Mouse (Mus musculus) hindbrain, embryonic 16.5 days (tissue): ENCODE data around the gene Man1c1. TPM values are rescaled to one million over a fixed set of nuclear protein-coding genes. Genes with fewer than 3 reads are reported as not detected.

Experiments used
- ATAC-seq: fragments of 200-750 bp; cut with Nextera tagmentation; 2 replicates; pipeline ENCODE4 v1.8.0; 2017; ENCODE audit warnings: moderate TSS enrichment, moderate library complexity
- H3K27ac ChIP-seq: fragments of 300-500 bp; sonication (generic); 2 replicates; pipeline ENCODE4 v1.5.1; 2014; ENCODE audit warnings: low read depth, mild to moderate bottlenecking, control low read depth, low read length, moderate library complexity
- H3K27me3 ChIP-seq: fragments of 300-500 bp; sonication (generic); replicated peaks from 2 replicates; pipeline ENCODE4 v1.6.1; 2014; ENCODE audit warnings: low read length; ENCODE audit not compliant: control insufficient read depth, insufficient read depth
- H3K36me3 ChIP-seq: fragments of 300-500 bp; sonication (generic); 2 replicates; pipeline ENCODE4 v1.6.1; 2014; ENCODE audit warnings: mild to moderate bottlenecking, low read length, moderate library complexity, mixed read lengths; ENCODE audit not compliant: control insufficient read depth, insufficient read depth
- H3K4me1 ChIP-seq: fragments of 300-500 bp; sonication (generic); 2 replicates; pipeline ENCODE4 v1.6.1; 2014; ENCODE audit warnings: low read depth, low read length; ENCODE audit not compliant: control insufficient read depth, insufficient read depth
- H3K4me2 ChIP-seq: fragments of 300-500 bp; sonication (generic); 2 replicates; pipeline ENCODE4 v1.6.1; 2014; ENCODE audit warnings: mild to moderate bottlenecking, low read length, control low read depth, moderate library complexity
- H3K4me3 ChIP-seq: fragments of 300-500 bp; sonication (generic); 2 replicates; pipeline ENCODE4 v1.5.1; 2014; ENCODE audit warnings: mild to moderate bottlenecking, low read length, control low read depth, moderate library complexity
- H3K9ac ChIP-seq: fragments of 300-500 bp; sonication (generic); 2 replicates; pipeline ENCODE4 v1.6.1; 2014; ENCODE audit warnings: low read depth, mild to moderate bottlenecking, control low read depth, low read length, moderate library complexity
- H3K9me3 ChIP-seq: fragments of 300-500 bp; sonication (generic); 2 replicates; pipeline ENCODE4 v1.6.1; 2014; ENCODE audit warnings: mild to moderate bottlenecking, low read length, moderate library complexity; ENCODE audit not compliant: control insufficient read depth
- WGBS: fragments of 180-500 bp; shearing (Covaris S2); extraction: QIAGEN DNeasy Blood & Tissue Kit; methylation state at CpG from one replicate; pipeline ENCODE4 v1.1.7; 2014; 5-methylcytosine and 5-hydroxymethylcytosine counted together
- polyA plus RNA-seq: library from polyadenylated mRNA; unstranded; fragments of >200 nt; fragmentation: Nextera tagmentation; extraction: Ambion mirVana; gene quantifications from 2 replicates; pipeline ENCODE4 v1.2.1, GENCODE M21; 2015

Man1c1 gene
- polyA plus RNA-seq, 1 experiment from 2014 or later = 3.7 TPM

DNA sequence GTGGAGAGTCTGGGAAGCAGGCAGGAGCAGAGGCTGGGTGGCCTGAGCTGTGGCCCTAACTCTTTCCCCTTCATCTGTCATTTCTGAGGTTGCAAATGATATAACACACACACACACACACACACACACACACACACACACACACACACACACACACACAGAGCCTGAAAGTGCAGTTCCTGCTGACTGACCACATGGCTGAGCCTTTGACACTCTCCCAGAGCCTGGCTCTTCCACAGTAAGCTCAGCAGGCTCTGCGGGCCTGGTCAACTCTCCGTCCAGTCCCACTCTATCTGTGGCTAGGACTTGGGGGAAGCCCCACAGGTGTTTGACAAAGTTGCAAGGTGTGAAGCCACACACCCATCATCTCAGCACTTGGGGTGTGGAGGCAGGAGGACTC lies 126.8 kb downstream of the Man1c1 start:
- H3K4me3 ChIP-seq = no peak overlapping the region
- H3K27me3 ChIP-seq = no peaks in the 10 kb centered on the region
- H3K36me3 ChIP-seq = peaks cover 2% of the 10 kb centered on the region; the same call in 1 of the 2 replicates
- H3K9me3 ChIP-seq = no peaks in the 10 kb centered on the region
- WGBS = 69% methylated on average over 2 of the region's 2 CpGs
- no peak overlapping the region for H3K4me2 ChIP-seq
- ATAC-seq = no peak
- H3K4me1 ChIP-seq = peaks cover 31% of the 10 kb centered on the region
- no peak overlapping the region for H3K9ac ChIP-seq
- H3K27ac ChIP-seq = no peak overlapping the region

DNA sequence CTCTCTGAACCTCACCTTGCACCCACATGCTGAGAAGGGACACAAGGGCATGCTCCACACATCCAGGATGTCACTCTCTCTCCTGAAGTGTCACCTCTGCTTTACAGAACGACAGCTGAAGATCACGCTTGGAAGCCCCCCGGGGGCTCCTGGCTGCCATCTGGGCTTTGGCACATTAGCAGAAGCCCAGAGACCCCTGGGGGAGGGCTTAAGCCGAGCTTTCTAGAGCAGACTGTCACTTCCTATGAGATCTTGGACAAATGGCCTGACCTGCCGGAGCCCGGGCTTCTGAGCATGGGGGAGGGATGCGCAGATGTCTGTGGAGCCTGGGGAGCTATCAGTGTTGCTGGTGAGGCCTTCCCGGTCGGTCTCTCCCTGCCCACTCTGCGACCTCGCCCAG lies 128.6 kb downstream of the Man1c1 start:
- H3K27ac ChIP-seq = no peak overlapping the region; the same call in 1 of the 2 replicates
- H3K36me3 ChIP-seq = peaks cover 2% of the 10 kb centered on the region; the same call in 1 of the 2 replicates
- peaks cover 26% of the 10 kb centered on the region for H3K4me1 ChIP-seq
- no peaks in the 10 kb centered on the region for H3K27me3 ChIP-seq
- no peak overlapping the region for H3K4me2 ChIP-seq
- no peak overlapping the region for H3K4me3 ChIP-seq
- no peak overlapping the region; the same call in 1 of the 2 replicates for H3K9ac ChIP-seq
- ATAC-seq = no peak
- H3K9me3 ChIP-seq = no peaks in the 10 kb centered on the region
- 36% methylated on average over 11 of the region's 11 CpGs for WGBS

DNA sequence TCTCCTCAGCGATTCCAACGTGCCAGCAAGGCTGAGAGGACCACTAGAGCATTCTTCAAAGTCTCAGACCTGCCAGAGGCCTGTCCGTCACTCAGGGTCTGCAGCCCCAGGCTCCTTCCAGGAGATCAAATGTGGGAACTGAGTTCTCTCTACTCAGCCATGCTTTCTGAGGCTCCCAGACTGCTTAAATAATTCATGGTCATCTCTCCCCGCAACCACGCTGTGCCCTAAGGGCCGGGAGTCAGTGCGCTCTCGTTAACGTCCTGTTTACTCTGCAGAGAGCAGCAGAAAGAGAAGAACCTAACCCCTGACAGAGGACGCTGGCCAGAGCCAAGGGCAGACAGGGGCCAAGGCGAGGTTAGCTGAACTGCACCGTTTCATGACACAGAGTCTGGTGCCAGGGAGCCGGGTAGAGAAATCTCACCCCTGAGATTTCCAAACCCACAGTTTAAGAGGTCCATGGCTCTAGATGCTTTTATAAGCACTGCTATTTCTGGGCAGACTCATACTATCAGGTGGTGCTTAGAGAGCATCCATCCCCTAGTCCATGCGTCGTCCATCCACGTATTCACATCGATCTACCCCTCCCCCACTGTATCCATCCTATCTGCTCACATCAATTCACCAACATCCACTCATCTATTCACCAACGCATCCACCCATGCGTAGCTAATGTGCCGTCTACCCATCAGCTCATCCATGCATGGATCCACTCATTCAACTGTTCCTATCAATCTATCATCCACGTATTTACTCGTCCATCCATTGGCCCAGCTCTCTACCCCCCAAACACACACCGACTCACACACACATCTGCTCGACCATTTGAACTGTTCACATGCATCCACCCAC lies 131.4 kb downstream of the Man1c1 start:
- ATAC-seq = no peak
- Histone ChIP-seq H3K4me1 (peaks cover 12% of the 10 kb centered on the region; the same call in 1 of the 2 replicates), H3K9me3 (no peaks in the 10 kb centered on the region), H3K4me3 (no peak overlapping the region), H3K9ac (no peak overlapping the region), H3K36me3 (peaks cover 2% of the 10 kb centered on the region; the same call in 1 of the 2 replicates), H3K27ac (no peak overlapping the region), H3K27me3 (no peaks in the 10 kb centered on the region), H3K4me2 (no peak overlapping the region)
- 74% methylated on average over 24 of the region's 24 CpGs for WGBS

DNA sequence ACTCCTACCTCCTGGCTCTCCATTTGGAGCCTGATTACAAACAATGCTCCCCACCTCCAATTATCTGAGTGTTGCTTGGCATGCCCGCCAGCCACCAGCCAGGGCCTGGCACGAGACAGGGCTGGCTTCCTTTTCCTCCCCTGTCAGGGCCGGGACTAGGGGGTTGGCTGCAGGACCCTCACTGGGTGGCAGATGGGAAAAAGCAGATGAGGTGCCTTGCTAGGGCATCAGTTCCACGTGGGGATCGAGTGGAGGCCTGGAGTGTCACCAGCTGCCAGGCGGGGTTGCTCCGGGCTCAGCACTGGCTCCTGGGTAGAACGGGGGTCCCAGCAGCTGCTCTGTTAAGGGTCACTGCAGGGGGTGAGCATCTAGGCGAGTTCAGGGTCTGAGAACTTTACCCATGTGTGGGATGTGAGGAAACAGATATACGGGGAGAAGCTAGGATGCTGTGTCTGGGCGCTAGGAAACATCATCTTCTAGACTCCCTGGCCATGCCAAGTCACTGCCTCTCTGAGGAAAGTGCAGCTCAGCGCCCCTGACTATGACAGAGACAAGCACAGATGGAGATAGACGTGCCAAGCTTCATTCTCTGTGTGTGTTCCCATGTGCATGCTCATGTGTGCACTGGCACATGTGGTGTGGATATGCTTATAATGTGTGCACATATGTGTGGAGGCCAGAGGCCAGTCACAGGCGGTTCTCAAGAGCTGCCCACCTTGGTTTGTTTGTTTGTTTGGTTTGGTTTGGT lies 133.2 kb downstream of the Man1c1 start:
- peaks cover 2% of the 10 kb centered on the region; the same call in 1 of the 2 replicates for H3K36me3 ChIP-seq
- peak; percentile 34 for ATAC-seq
- H3K9ac ChIP-seq = no peak overlapping the region
- peaks cover 12% of the 10 kb centered on the region; the same call in 1 of the 2 replicates for H3K4me1 ChIP-seq
- no peak overlapping the region for H3K4me2 ChIP-seq
- H3K4me3 ChIP-seq = no peak overlapping the region
- H3K27ac ChIP-seq = peak overlapping the region; percentile 31; the same call in 1 of the 2 replicates
- no peaks in the 10 kb centered on the region for H3K9me3 ChIP-seq
- WGBS = 43% methylated on average over 14 of the region's 14 CpGs
- no peaks in the 10 kb centered on the region for H3K27me3 ChIP-seq

DNA sequence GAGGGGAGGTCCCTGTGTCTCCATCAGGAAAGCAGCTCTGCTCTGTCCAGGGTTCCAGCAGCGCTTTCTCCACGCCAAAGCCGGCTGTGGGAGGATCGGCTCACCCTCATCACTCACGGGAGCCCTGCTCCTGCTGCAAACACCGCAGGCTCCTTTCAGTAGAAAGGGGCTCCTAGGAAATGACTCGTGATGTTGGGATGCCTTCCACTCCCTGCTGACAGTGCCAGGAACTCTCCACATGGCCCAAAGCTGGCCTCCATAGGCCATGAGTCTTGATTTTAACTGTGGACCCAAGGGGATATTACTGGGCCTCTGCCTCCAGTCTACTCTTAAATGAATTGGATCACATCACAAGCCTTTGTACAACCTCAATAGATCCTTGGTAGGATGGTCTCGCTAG lies 134.3 kb downstream of the Man1c1 start:
- 69% methylated on average over 8 of the region's 8 CpGs for WGBS
- peaks cover 10% of the 10 kb centered on the region; the same call in 1 of the 2 replicates for H3K4me1 ChIP-seq
- no peaks in the 10 kb centered on the region for H3K27me3 ChIP-seq
- H3K36me3 ChIP-seq = 0 out of 2 replicates have a peak, but pooled peaks cover 3% of the 10 kb centered on the region
- no peak overlapping the region for H3K9ac ChIP-seq
- H3K9me3 ChIP-seq = no peaks in the 10 kb centered on the region
- ATAC-seq = no peak
- H3K4me2 ChIP-seq = no peak overlapping the region
- H3K27ac ChIP-seq = no peak overlapping the region; the same call in 1 of the 2 replicates
- no peak overlapping the region for H3K4me3 ChIP-seq

DNA sequence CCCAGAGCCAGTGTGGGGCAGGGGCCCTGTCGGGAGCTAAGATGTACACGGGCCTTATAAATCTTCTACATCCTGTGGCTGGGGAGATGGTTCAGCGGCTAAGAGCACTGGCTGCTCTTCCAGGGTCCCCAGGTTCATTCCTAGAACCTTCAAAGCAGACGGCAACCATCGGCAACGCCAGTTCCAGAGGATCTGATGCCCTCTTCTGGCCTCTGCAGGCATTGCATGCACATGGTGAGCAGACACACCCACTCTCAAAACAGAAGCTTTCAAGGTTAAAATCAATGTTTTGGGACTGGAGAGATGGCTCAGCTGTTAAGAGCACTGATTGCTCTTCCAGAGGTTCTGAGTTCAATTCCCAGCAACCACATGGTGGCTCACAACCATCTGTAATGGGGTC lies 134.9 kb downstream of the Man1c1 start:
- peaks cover 5% of the 10 kb centered on the region for H3K36me3 ChIP-seq
- H3K27ac ChIP-seq = no peak overlapping the region
- WGBS = 73% methylated on average over 6 of the region's 6 CpGs
- no peak overlapping the region for H3K9ac ChIP-seq
- ATAC-seq = no peak
- no peaks in the 10 kb centered on the region for H3K9me3 ChIP-seq
- no peak overlapping the region for H3K4me2 ChIP-seq
- H3K27me3 ChIP-seq = no peaks in the 10 kb centered on the region
- no peak overlapping the region for H3K4me3 ChIP-seq
- peaks cover 10% of the 10 kb centered on the region; the same call in 1 of the 2 replicates for H3K4me1 ChIP-seq

DNA sequence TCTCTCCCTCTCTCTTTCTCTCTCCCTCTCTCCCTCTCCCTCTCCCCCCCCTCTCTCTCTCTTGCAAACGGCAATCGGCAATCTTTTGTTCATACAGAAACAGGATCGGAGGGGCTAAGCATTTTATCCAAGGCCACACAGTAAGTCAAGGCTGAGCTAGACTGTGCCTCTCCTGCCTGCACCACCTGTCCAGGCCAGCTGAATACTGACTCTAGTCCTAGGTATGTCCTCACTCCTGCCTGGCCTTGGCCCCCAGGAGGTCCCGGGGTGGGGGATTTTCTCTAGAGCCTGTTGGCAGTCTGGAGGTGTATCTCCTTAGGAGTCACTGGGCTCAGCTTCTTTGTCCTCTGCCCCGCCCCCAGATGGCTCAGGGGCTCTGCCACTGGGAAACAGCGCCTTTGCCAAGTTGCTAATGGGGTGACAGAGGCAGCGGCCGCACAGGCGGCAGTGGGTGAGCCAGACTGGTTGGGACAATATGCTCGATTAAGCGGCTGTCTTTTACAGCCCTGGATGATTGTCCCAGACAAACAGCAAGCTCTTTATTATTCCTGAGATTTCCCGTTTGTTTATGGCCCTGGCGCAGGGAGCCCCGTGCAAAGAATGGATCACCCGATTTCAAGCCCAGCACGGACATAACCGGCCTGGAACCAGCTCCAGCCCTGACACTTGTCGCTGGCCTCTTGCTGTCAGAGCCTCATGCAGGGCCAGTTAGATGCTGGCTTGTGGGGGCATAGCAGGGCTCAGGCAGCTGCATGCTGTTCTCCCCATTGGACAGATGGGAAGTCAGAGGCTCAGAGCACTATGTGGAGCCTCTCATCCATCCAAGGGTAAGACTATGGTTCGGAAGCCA lies 136.5 kb downstream of the Man1c1 start:
- WGBS = 20% methylated on average over 19 of the region's 19 CpGs
- Histone ChIP-seq H3K9ac (peak overlapping the region; percentile 27), H3K4me3 (no peak overlapping the region), H3K4me1 (peaks cover 10% of the 10 kb centered on the region; the same call in 1 of the 2 replicates), H3K4me2 (no peak overlapping the region), H3K27ac (peak overlapping the region; percentile 61), H3K36me3 (peaks cover 9% of the 10 kb centered on the region), H3K27me3 (no peaks in the 10 kb centered on the region), H3K9me3 (no peaks in the 10 kb centered on the region)
- peak; percentile 87 for ATAC-seq

DNA sequence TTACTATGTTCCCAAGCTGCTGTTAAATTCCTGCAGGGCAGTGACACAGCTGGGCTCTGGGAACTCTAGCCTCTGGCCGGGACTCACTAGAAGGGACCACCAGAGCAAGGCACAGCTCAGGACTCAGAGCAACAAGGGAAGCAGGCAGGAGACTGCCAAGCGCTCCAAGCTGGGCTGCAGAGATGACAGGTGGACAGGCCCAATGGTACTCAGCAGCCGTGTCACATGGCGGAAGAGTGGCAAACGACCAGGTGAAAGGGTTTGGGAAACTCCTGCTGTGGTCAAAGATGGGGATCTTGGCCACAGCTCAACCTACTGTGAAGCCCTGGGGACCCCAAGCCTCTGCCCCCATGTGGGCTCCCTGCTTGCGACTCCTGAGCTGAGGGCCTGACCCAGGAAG lies 140.0 kb downstream of the Man1c1 start:
- H3K4me1 ChIP-seq = peaks cover 4% of the 10 kb centered on the region; the same call in 1 of the 2 replicates
- no peaks in the 10 kb centered on the region for H3K9me3 ChIP-seq
- H3K9ac ChIP-seq = no peak overlapping the region
- ATAC-seq = no peak
- H3K27ac ChIP-seq = no peak overlapping the region
- 85% methylated on average over 6 of the region's 6 CpGs for WGBS
- peaks cover 9% of the 10 kb centered on the region for H3K36me3 ChIP-seq
- no peaks in the 10 kb centered on the region for H3K27me3 ChIP-seq
- no peak overlapping the region for H3K4me3 ChIP-seq
- H3K4me2 ChIP-seq = no peak overlapping the region
